Mouse (Mus musculus): Measurements from ENCODE around the gene Trp53i13.

Gene Trp53i13

GRCm38 (mm10) chr11:77508068-77509021 lies 7.4 kb downstream of the Trp53i13 start:
- peak; percentile 86 for DNase-seq (ENCODE audit: low spot score)

GRCm38 (mm10) chr11:77507426-77507825 lies 8.4 kb downstream of the Trp53i13 start:
- no peak for DNase-seq (ENCODE audit: low spot score)

- DNase-seq (ENCODE audit: low spot score): no peak
These were observed 8.8 kb downstream of the Trp53i13 start for GRCm38 (mm10) chr11:77506941-77507340.

- no peak for DNase-seq (ENCODE audit: low spot score)
These were observed 9.5 kb downstream of the Trp53i13 start for GRCm38 (mm10) chr11:77506273-77506672.

- DNase-seq (ENCODE audit: low spot score): no peak
These were observed 10.3 kb downstream of the Trp53i13 start for GRCm38 (mm10) chr11:77505291-77505980.

- DNase-seq (ENCODE audit: low spot score): no peak
These were observed 11.4 kb downstream of the Trp53i13 start for GRCm38 (mm10) chr11:77504377-77504776.

GRCm38 (mm10) chr11:77503511-77503910 lies 12.3 kb downstream of the Trp53i13 start:
- DNase-seq (ENCODE audit: low spot score): no peak

GRCm38 (mm10) chr11:77502481-77502880 lies 13.3 kb downstream of the Trp53i13 start:
- DNase-seq (ENCODE audit: low spot score): no peak

- DNase-seq (ENCODE audit: low spot score): no peak
These were observed 13.8 kb downstream of the Trp53i13 start for GRCm38 (mm10) chr11:77501971-77502370.

- DNase-seq (ENCODE audit: low spot score): peak; percentile 86
These were observed 14.4 kb downstream of the Trp53i13 start for GRCm38 (mm10) chr11:77501392-77501791.

GRCm38 (mm10) chr11:77500361-77501325 lies 15.1 kb downstream of the Trp53i13 start:
- DNase-seq (ENCODE audit: low spot score): no peak

GRCm38 (mm10) chr11:77499354-77499753 lies 16.4 kb downstream of the Trp53i13 start:
- no peak for DNase-seq (ENCODE audit: low spot score)

GRCm38 (mm10) chr11:77498261-77499139 lies 17.3 kb downstream of the Trp53i13 start:
- DNase-seq (ENCODE audit: low spot score): no peak

- peak; percentile 71 for DNase-seq (ENCODE audit: low spot score)
These were observed 17.9 kb downstream of the Trp53i13 start for GRCm38 (mm10) chr11:77497851-77498250.

GRCm38 (mm10) chr11:77497341-77497756 lies 18.4 kb downstream of the Trp53i13 start:
- DNase-seq (ENCODE audit: low spot score): peak; percentile 95

GRCm38 (mm10) chr11:77495507-77495906 lies 20.3 kb downstream of the Trp53i13 start:
- no peak for DNase-seq (ENCODE audit: low spot score)

- no peak for DNase-seq (ENCODE audit: low spot score)
These were observed 21.0 kb downstream of the Trp53i13 start for GRCm38 (mm10) chr11:77494782-77495181.

GRCm38 (mm10) chr11:77494344-77494676 lies 21.5 kb downstream of the Trp53i13 start:
- no peak for DNase-seq (ENCODE audit: low spot score)

GRCm38 (mm10) chr11:77493512-77494343 lies 22.1 kb downstream of the Trp53i13 start, which contains the start of gene Git1:
Git1 (plus strand) TSS chr11:77493562.
- peak; percentile 44 for DNase-seq (ENCODE audit: low spot score)

- peak; percentile 94 for DNase-seq (ENCODE audit: low spot score)
These were observed 22.9 kb downstream of the Trp53i13 start for GRCm38 (mm10) chr11:77492911-77493332.

All from embryo, embryonic 10.5 days (tissue).